Mouse (Mus musculus) liver, embryonic 11.5 days (tissue): ENCODE measurements around the gene Fam174b. TPM values are rescaled to one million over a fixed set of nuclear protein-coding genes. Genes with fewer than 3 reads are reported as not detected.

Experiments
- ATAC-seq: fragments of 200-750 bp; cut with Nextera tagmentation; replicated peaks from 2 replicates; pipeline ENCODE4 v1.8.0; 2017; ENCODE audit warnings: moderate number of reproducible peaks, mild to moderate bottlenecking, moderate TSS enrichment, moderate library complexity; ENCODE audit not compliant: low FRiP score
- DNase-seq: peaks from one replicate; pipeline ENCODE4 v3.0.0-alpha.2; 2017; ENCODE audit warnings: low spot score
- H3K27ac ChIP-seq: fragments of 300-500 bp; sonication (generic); 2 replicates; pipeline ENCODE4 v1.5.1; 2014; ENCODE audit warnings: mild to moderate bottlenecking, low read depth, low read length, control low read depth
- H3K27me3 ChIP-seq: fragments of 300-500 bp; sonication (generic); replicated peaks from 2 replicates; pipeline ENCODE4 v1.6.1; 2014; ENCODE audit warnings: low read length, mixed read lengths; ENCODE audit not compliant: control insufficient read depth, insufficient read depth
- H3K36me3 ChIP-seq: fragments of 300-500 bp; sonication (generic); 2 replicates; pipeline ENCODE4 v1.6.1; 2014; ENCODE audit warnings: mild to moderate bottlenecking, low read length, moderate library complexity, mixed read lengths; ENCODE audit not compliant: control insufficient read depth, insufficient read depth
- H3K4me1 ChIP-seq: fragments of 300-500 bp; sonication (generic); replicated peaks from 2 replicates; pipeline ENCODE4 v1.6.1; 2014; ENCODE audit warnings: low read length, mixed read lengths; ENCODE audit not compliant: control insufficient read depth, insufficient read depth
- H3K4me2 ChIP-seq: fragments of 300-500 bp; sonication (generic); 2 replicates; pipeline ENCODE4 v1.6.1; 2014; ENCODE audit warnings: mild to moderate bottlenecking, control low read depth, moderate library complexity
- H3K4me3 ChIP-seq: fragments of 300-500 bp; sonication (generic); 2 replicates; pipeline ENCODE4 v1.5.1; 2014; ENCODE audit warnings: low read depth, low read length, control low read depth
- H3K9ac ChIP-seq: fragments of 300-500 bp; sonication (generic); 2 replicates; pipeline ENCODE4 v1.6.1; 2014; ENCODE audit warnings: low read depth, low read length, control low read depth
- H3K9me3 ChIP-seq: fragments of 300-500 bp; sonication (generic); 2 replicates; pipeline ENCODE4 v1.6.1; 2016; ENCODE audit warnings: low read length, inconsistent platforms, mixed read lengths; ENCODE audit not compliant: control insufficient read depth
- WGBS: fragments of 180-500 bp; shearing (Covaris S2); extraction: QIAGEN DNeasy Blood & Tissue Kit; methylation state at CpG from one replicate; pipeline ENCODE4 v1.1.7; 2014; 5-methylcytosine and 5-hydroxymethylcytosine counted together
- microRNA-seq: library from miRNA; unstranded; fragments of <30 nt; microRNA quantifications from one replicate; pipeline ENCODE4, GENCODE M21; 2017; ENCODE audit warnings: borderline number of aligned reads
- polyA plus RNA-seq: library from polyadenylated mRNA; unstranded; fragments of >200 nt; fragmentation: Nextera tagmentation; extraction: Ambion mirVana; gene quantifications from 2 replicates; pipeline ENCODE4 v1.2.1, GENCODE M21; 2014

The Fam174b gene
- polyA plus RNA-seq, 1 experiment from 2014 or later: 13.8 TPM

- Histone ChIP-seq H3K27ac (no peak overlapping the region), H3K9me3 (no peaks in the 10 kb centered on the region), H3K4me2 (no peak overlapping the region), H3K4me1 (no peaks in the 10 kb centered on the region), H3K4me3 (no peak overlapping the region), H3K9ac (no peak overlapping the region), H3K36me3 (no peaks in the 10 kb centered on the region), H3K27me3 (no peaks in the 10 kb centered on the region)
- ATAC-seq: no peak
- DNase-seq: no peak
- WGBS: 86% methylated on average over 7 of the region's 7 CpGs
These were observed 74.4 kb downstream of the Fam174b start for GRCm38 (mm10) chr7:73814454-73814853.

GRCm38 (mm10) chr7:73816255-73816996 lies 76.3 kb downstream of the Fam174b start:
- no peak overlapping the region for H3K4me3 ChIP-seq
- DNase-seq: no peak
- WGBS: 74% methylated on average over 8 of the region's 8 CpGs
- ATAC-seq: no peak
- no peak overlapping the region for H3K4me2 ChIP-seq
- H3K27me3 ChIP-seq: no peaks in the 10 kb centered on the region
- no peak overlapping the region for H3K9ac ChIP-seq
- H3K4me1 ChIP-seq: no peaks in the 10 kb centered on the region
- H3K36me3 ChIP-seq: no peaks in the 10 kb centered on the region
- no peak overlapping the region for H3K27ac ChIP-seq
- H3K9me3 ChIP-seq: no peaks in the 10 kb centered on the region

- Histone ChIP-seq H3K36me3 (no peaks in the 10 kb centered on the region), H3K4me3 (no peak overlapping the region), H3K4me2 (no peak overlapping the region), H3K4me1 (no peaks in the 10 kb centered on the region), H3K27me3 (no peaks in the 10 kb centered on the region), H3K9ac (no peak overlapping the region), H3K27ac (no peak overlapping the region), H3K9me3 (no peaks in the 10 kb centered on the region)
- DNase-seq (no peak), ATAC-seq (no peak)
- WGBS: 71% methylated on average over 17 of the region's 17 CpGs
These were observed 79.3 kb downstream of the Fam174b start for GRCm38 (mm10) chr7:73819366-73819765.

Small RNA genes within 50 kb of the gene (microRNA-seq; reads per million reads assigned to microRNA genes)
- gene Mir7234: not detected

Other genes starting within 250 kb of the Fam174b start
- gene Chd2, start 198.5 kb upstream of the Fam174b start, polyA plus RNA-seq: 30.9 and 34.5 TPM in 2 replicates